Mouse (Mus musculus) effector memory CD4-positive, alpha-beta T cell, adult 7 months (primary cell): ENCODE data around the gene Ms4a4c. TPM values are rescaled to one million over a fixed set of nuclear protein-coding genes. Genes with fewer than 3 reads are reported as not detected.

Source experiments
- polyA plus RNA-seq: library from polyadenylated mRNA; unstranded; fragments of 100-300 nt; shearing (Covaris generic); gene quantifications from one replicate; pipeline ENCODE4 v1.2.1, GENCODE M21; 2017

Gene Ms4a4c
- polyA plus RNA-seq: 178 TPM

DNA sequence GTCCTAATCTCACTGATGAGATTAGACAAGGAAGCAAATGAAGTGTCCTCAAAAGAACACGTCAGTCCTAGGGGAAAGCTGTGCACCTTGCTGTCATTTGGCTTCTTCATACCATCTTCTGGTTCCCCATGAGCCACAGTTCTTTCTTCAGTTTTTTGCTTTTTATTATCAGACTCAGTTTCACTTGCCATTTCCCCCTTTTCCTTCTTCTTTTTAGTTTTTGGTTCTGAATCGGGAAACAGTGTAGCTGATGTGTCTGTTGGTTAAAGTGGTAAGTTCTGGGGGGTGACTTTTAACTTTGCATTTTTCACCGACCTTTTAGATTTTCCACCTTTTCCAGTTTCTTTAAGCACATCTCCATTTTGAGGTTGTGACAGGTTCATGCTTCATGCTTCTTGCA lies at the start of gene Ms4a4c:
Gene Ms4a4c, plus strand, starts transcription at position 244 of the 400 bp plus-strand sequence.

DNA sequence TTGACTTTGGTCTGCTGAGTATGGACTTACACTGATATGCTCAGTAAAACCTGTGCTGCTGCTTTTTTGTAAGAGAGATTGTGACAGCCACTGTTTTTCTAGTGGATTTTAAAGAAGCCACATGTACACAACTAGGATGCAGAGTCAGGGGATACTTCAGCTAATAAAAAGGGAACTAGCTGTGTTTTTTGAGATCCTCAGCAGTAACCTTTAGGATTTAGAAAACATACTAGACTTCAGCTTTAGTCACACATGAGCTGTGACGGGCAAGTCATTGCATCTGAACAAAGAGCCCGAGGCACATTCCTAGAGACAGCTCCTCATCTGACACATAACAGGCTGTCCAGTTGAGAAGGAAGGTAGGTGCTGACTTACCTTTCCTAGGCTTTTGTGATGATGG lies 29.3 kb upstream of the Ms4a4c start, which contains the start of gene Ms4a4a:
Gene Ms4a4a, plus strand, starts transcription at position 251 of the 400 bp plus-strand sequence.

GRCm38 (mm10) chr19:11443338-11443737 lies 38.8 kb downstream of the Ms4a4c start, which contains the start of gene Ms4a4b:
Gene Ms4a4b, plus strand, starts transcription at chr19:11443553.

GRCm38 (mm10) chr19:11469215-11469614 lies 64.6 kb downstream of the Ms4a4c start, which contains the start of gene Ms4a6c:
Gene Ms4a6c, plus strand, starts transcription at chr19:11469366.

Other genes with a start within 250 kb of the Ms4a4c start
- not detected for gene 1700025F22Rik, start 239.4 kb upstream of the Ms4a4c start, polyA plus RNA-seq
- gene Ms4a13, start 208.0 kb upstream of the Ms4a4c start, polyA plus RNA-seq: not detected
- gene Ms4a12, start 172.3 kb upstream of the Ms4a4c start, polyA plus RNA-seq: not detected
- 0.41 TPM for gene Ms4a1, start 138.5 kb upstream of the Ms4a4c start, polyA plus RNA-seq
- not detected for gene Ms4a5, start 120.9 kb upstream of the Ms4a4c start, polyA plus RNA-seq
- not detected for gene Ms4a14, start 90.3 kb upstream of the Ms4a4c start, polyA plus RNA-seq
- gene Ms4a7, start 68.6 kb upstream of the Ms4a4c start, polyA plus RNA-seq: not detected
- 6.5 TPM for gene Ms4a4a, start 29.2 kb upstream of the Ms4a4c start, polyA plus RNA-seq
- 2,892 TPM for gene Ms4a4b, start 38.8 kb downstream of the Ms4a4c start, polyA plus RNA-seq
- 7.2 TPM for gene Ms4a6c, start 64.6 kb downstream of the Ms4a4c start, polyA plus RNA-seq
- 506 TPM for gene Gm8369, start 81.2 kb downstream of the Ms4a4c start, polyA plus RNA-seq
- gene Ms4a6b, start 111.7 kb downstream of the Ms4a4c start, polyA plus RNA-seq: 633 TPM
- 0.67 TPM for gene Ms4a4d, start 132.0 kb downstream of the Ms4a4c start, polyA plus RNA-seq
- 24.3 TPM for gene Ms4a6d, start 200.1 kb downstream of the Ms4a4c start, polyA plus RNA-seq
- gene Ms4a2, start 218.9 kb downstream of the Ms4a4c start, polyA plus RNA-seq: not detected
- gene Ms4a3, start 236.1 kb downstream of the Ms4a4c start, polyA plus RNA-seq: not detected